Mouse (Mus musculus): Measurements from ENCODE around the gene Gpr162. TPM values are rescaled to one million over a fixed set of nuclear protein-coding genes. Genes with fewer than 3 reads are reported as not detected.

Gpr162 gene
- polyA plus RNA-seq, 1 experiment: 9.0 TPM

DNA sequence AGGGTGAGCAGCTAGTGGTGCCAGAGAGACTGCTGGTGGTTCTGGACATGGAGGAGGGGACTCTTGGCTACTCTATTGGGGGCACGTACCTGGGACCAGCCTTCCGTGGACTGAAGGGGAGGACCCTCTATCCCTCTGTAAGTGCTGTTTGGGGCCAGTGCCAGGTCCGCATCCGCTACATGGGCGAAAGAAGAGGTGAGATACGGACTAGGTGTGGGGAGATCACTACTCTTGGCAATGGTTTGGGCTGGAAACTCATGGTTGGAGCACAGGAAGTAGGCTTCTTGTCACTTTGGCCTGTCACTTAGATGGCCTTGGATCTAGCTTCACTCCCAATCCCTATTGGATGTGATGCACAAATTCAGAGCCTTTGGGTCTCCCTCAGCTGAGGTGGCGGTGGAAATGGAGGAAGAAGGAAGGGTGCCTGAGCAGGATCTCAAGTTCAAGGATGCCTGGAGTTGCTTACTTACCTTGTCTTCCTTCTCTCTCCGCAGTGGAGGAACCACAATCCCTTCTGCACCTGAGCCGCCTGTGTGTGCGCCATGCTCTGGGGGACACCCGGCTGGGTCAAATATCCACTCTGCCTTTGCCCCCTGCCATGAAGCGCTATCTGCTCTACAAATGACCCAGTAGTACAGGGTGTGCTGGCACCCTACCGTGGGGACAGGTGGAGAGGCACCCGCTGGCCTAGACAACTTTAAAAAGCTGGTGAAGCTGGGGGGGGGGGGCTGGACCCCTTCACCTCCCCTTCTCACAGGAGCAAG is 53.8 kb downstream of the Gpr162 start:
- no peak for TF ChIP-seq POLR2A (IDR thresholded peaks at IDR 0.05; ENCODE audit: control insufficient read depth, low read depth, low read length)
- no peak for TF ChIP-seq CTCF (IDR thresholded peaks at IDR 0.05; ENCODE audit: control insufficient read depth, insufficient read depth, insufficient replicate concordance, low read depth, low read length)
- Histone ChIP-seq H3K27me3 (ENCODE audit: control insufficient read depth, insufficient read depth, low read length) (no peaks in the 10 kb centered on the region), H3K4me1 (ENCODE audit: control insufficient read depth, insufficient read depth, low read length) (peaks cover 53% of the 10 kb centered on the region), H3K4me3 (ENCODE audit: control insufficient read depth, low read depth, low read length) (peak overlapping the region; percentile 92), H3K36me3 (ENCODE audit: control insufficient read depth, insufficient read depth, low read length) (peaks cover 2% of the 10 kb centered on the region; the same call in 1 of the 2 replicates), H3K27ac (ENCODE audit: control insufficient read depth, insufficient read depth, low read depth, low read length) (no peak overlapping the region)

DNA sequence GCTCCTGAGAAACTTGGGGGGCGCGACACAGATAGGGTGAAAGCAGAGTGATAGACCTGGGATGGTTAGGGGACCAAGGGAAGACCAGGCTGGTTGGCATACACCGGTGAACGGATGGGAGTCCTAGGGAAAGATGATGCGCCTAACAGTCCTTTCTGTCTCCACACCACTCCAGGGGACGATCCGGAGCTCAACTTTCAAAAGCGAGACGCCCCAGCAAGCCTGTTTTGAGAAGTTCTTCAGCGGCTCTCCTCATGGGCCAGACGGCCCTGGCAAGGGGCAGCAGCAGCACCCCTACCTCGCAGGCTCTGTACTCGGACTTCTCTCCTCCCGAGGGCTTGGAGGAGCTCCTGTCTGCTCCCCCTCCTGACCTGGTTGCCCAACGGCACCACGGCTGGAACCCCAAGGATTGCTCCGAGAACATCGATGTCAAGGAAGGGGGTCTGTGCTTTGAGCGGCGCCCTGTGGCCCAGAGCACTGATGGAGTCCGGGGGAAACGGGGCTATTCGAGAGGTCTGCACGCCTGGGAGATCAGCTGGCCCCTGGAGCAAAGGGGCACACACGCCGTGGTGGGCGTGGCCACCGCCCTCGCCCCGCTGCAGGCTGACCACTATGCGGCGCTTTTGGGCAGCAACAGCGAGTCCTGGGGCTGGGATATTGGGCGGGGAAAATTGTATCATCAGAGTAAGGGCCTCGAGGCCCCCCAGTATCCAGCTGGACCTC is 54.6 kb downstream of the Gpr162 start:
- Histone ChIP-seq H3K4me1 (ENCODE audit: control insufficient read depth, insufficient read depth, low read length) (peaks cover 50% of the 10 kb centered on the region), H3K4me3 (ENCODE audit: control insufficient read depth, low read depth, low read length) (peak overlapping the region; percentile 92), H3K36me3 (ENCODE audit: control insufficient read depth, insufficient read depth, low read length) (peaks cover 2% of the 10 kb centered on the region; the same call in 1 of the 2 replicates), H3K27me3 (ENCODE audit: control insufficient read depth, insufficient read depth, low read length) (no peaks in the 10 kb centered on the region), H3K27ac (ENCODE audit: control insufficient read depth, insufficient read depth, low read depth, low read length) (peak overlapping the region; percentile 87)
- TF ChIP-seq POLR2A (IDR thresholded peaks at IDR 0.05; ENCODE audit: control insufficient read depth, low read depth, low read length): no peak
- peak; percentile 48; the same call in 1 of the 2 replicates for TF ChIP-seq CTCF (IDR thresholded peaks at IDR 0.05; ENCODE audit: control insufficient read depth, insufficient read depth, insufficient replicate concordance, low read depth, low read length)

Other genes starting within 250 kb of the Gpr162 start
- gene C1s2, start 227.9 kb downstream of the Gpr162 start, polyA plus RNA-seq (2012; rRNA removed): 0.19 and 0.32 TPM in 2 replicates
- 282 and 286 TPM in 2 replicates for gene Lpcat3, start 201.0 kb downstream of the Gpr162 start, polyA plus RNA-seq (2012; rRNA removed)
- 39.9 and 44.1 TPM in 2 replicates for gene Emg1, start 151.8 kb downstream of the Gpr162 start, polyA plus RNA-seq (2012; rRNA removed)
- 47.6 and 50.5 TPM in 2 replicates for gene Phb2, start 151.6 kb downstream of the Gpr162 start, polyA plus RNA-seq (2012; rRNA removed)
- gene Ptpn6, start 125.3 kb downstream of the Gpr162 start, polyA plus RNA-seq (2012; rRNA removed): 1.4 and 1.9 TPM in 2 replicates
- 207 and 220 TPM in 2 replicates for gene Grcc10, start 122.6 kb downstream of the Gpr162 start, polyA plus RNA-seq (2012; rRNA removed)
- gene Gm45234, start 108.0 kb downstream of the Gpr162 start, polyA plus RNA-seq (2012; rRNA removed): 0.05 TPM in 1 of 2 replicates, not detected in the other
- gene Atn1, start 107.5 kb downstream of the Gpr162 start, polyA plus RNA-seq (2012; rRNA removed): 69.3 and 76.1 TPM in 2 replicates
- 0.51 and 0.63 TPM in 2 replicates for gene Eno2, start 94.3 kb downstream of the Gpr162 start, polyA plus RNA-seq (2012; rRNA removed)
- 105 and 106 TPM in 2 replicates for gene Lrrc23, start 84.3 kb downstream of the Gpr162 start, polyA plus RNA-seq (2012; rRNA removed)
- 63.6 and 78.1 TPM in 2 replicates for gene Spsb2, start 55.3 kb downstream of the Gpr162 start, polyA plus RNA-seq (2012; rRNA removed)
- 471 and 473 TPM in 2 replicates for gene Tpi1, start 49.7 kb downstream of the Gpr162 start, polyA plus RNA-seq (2012; rRNA removed)
- 37.4 and 41.2 TPM in 2 replicates for gene Usp5, start 34.5 kb downstream of the Gpr162 start, polyA plus RNA-seq (2012; rRNA removed)
- gene Cdca3, start 34.4 kb downstream of the Gpr162 start, polyA plus RNA-seq (2012; rRNA removed): 218 and 250 TPM in 2 replicates
- gene Gnb3, start 23.7 kb downstream of the Gpr162 start, polyA plus RNA-seq (2012; rRNA removed): 0.07 TPM in 1 of 2 replicates, not detected in the other
- 1.5 and 2.8 TPM in 2 replicates for gene P3h3, start 6.2 kb downstream of the Gpr162 start, polyA plus RNA-seq (2012; rRNA removed)
- gene Cd4, start 24.2 kb upstream of the Gpr162 start, polyA plus RNA-seq (2012; rRNA removed): 0.53 and 0.67 TPM in 2 replicates
- gene Lag3, start 47.7 kb upstream of the Gpr162 start, polyA plus RNA-seq (2012; rRNA removed): 0.11 and 0.12 TPM in 2 replicates
- gene Ptms, start 56.1 kb upstream of the Gpr162 start, polyA plus RNA-seq (2012; rRNA removed): 142 and 168 TPM in 2 replicates
- 75.4 and 76.5 TPM in 2 replicates for gene Mlf2, start 67.4 kb upstream of the Gpr162 start, polyA plus RNA-seq (2012; rRNA removed)
- gene Cops7a, start 101.6 kb upstream of the Gpr162 start, polyA plus RNA-seq (2012; rRNA removed): 387 and 413 TPM in 2 replicates
- gene Pianp, start 132.7 kb upstream of the Gpr162 start, polyA plus RNA-seq (2012; rRNA removed): 0.23 and 0.38 TPM in 2 replicates
- 50.2 and 53.1 TPM in 2 replicates for gene Zfp384, start 145.2 kb upstream of the Gpr162 start, polyA plus RNA-seq (2012; rRNA removed)
- gene Ing4, start 175.8 kb upstream of the Gpr162 start, polyA plus RNA-seq (2012; rRNA removed): 11.3 and 11.8 TPM in 2 replicates
- 1,698 and 1,947 TPM in 2 replicates for gene Acrbp, start 185.7 kb upstream of the Gpr162 start, polyA plus RNA-seq (2012; rRNA removed)
- 0.31 and 0.32 TPM in 2 replicates for gene Lpar5, start 203.9 kb upstream of the Gpr162 start, polyA plus RNA-seq (2012; rRNA removed)
- 42.5 and 43.0 TPM in 2 replicates for gene Chd4, start 232.0 kb upstream of the Gpr162 start, polyA plus RNA-seq (2012; rRNA removed)

Data from testis, adult 2 months (tissue).